Mouse (Mus musculus) ES-E14 (cell line): Measurements from ENCODE around the gene Pgap2.

ENCODE experiments used
- CHD2 ChIP-seq: IDR thresholded peaks from 2 replicates; pipeline ENCODE4 v1.6.1; 2014; ENCODE audit warnings: mild to moderate bottlenecking, low read depth, low read length, inconsistent platforms
- HCFC1 ChIP-seq: IDR thresholded peaks from 2 replicates; pipeline ENCODE4 v1.6.1; 2012; ENCODE audit warnings: low read length, inconsistent platforms, borderline replicate concordance; ENCODE audit not compliant: insufficient read depth
- ZNF384 ChIP-seq: IDR thresholded peaks from 2 replicates; pipeline ENCODE4 v1.6.1; 2012; ENCODE audit warnings: low read depth, low read length, inconsistent platforms

GRCm38 (mm10) chr7:102222336-102222735 lies 12.3 kb downstream of the Pgap2 start:
- TF ChIP-seq ZNF384 (no peak), HCFC1 (no peak), CHD2 (no peak)
